Mouse (Mus musculus): ENCODE measurements around the gene Ehmt2. TPM values are rescaled to one million over a fixed set of nuclear protein-coding genes. Genes with fewer than 3 reads are reported as not detected.
"Not testable (repeated sequence)": the region's sequence is repeated elsewhere in the genome, so short reads cannot be mapped to it uniquely, and the experiment has no call there.

The Ehmt2 gene
- total RNA-seq, 2 experiments from 2014 or later, result 164 to 188 TPM

GRCm38 (mm10) chr17:34950514-34951455 is 52.5 kb downstream of the Ehmt2 start:
- DNase-seq (ENCODE audit: extremely low spot score in 1 of 2, low spot score in 1 of 2), result no peak

GRCm38 (mm10) chr17:34951636-34952377 is 53.5 kb downstream of the Ehmt2 start:
- DNase-seq (ENCODE audit: extremely low spot score in 1 of 2, low spot score in 1 of 2), result no peak

GRCm38 (mm10) chr17:34952378-34953040 is 54.2 kb downstream of the Ehmt2 start:
- peak; percentile 75 to 81 for DNase-seq (ENCODE audit: extremely low spot score in 1 of 2, low spot score in 1 of 2)

GRCm38 (mm10) chr17:34953258-34953657 is 55.0 kb downstream of the Ehmt2 start:
- DNase-seq (ENCODE audit: extremely low spot score in 1 of 2, low spot score in 1 of 2), result no peak

- DNase-seq (ENCODE audit: extremely low spot score in 1 of 2, low spot score in 1 of 2), result no peak
Measured at GRCm38 (mm10) chr17:34953904-34954303, 55.6 kb downstream of the Ehmt2 start.

GRCm38 (mm10) chr17:34954831-34955230 is 56.6 kb downstream of the Ehmt2 start:
- no peak for DNase-seq (ENCODE audit: extremely low spot score in 1 of 2, low spot score in 1 of 2)

- DNase-seq (ENCODE audit: extremely low spot score in 1 of 2, low spot score in 1 of 2), result no peak
Measured at GRCm38 (mm10) chr17:34955884-34956283, 57.6 kb downstream of the Ehmt2 start.

GRCm38 (mm10) chr17:34956340-34956739 is 58.1 kb downstream of the Ehmt2 start:
- DNase-seq (ENCODE audit: extremely low spot score in 1 of 2, low spot score in 1 of 2), result no peak

- not testable (repeated sequence) for DNase-seq (ENCODE audit: extremely low spot score in 1 of 2, low spot score in 1 of 2)
Measured at GRCm38 (mm10) chr17:34957291-34957690, 59.0 kb downstream of the Ehmt2 start.

GRCm38 (mm10) chr17:34957966-34958365 is 59.7 kb downstream of the Ehmt2 start:
- not testable (repeated sequence) for DNase-seq (ENCODE audit: extremely low spot score in 1 of 2, low spot score in 1 of 2)

GRCm38 (mm10) chr17:34958734-34959129 is 60.5 kb downstream of the Ehmt2 start:
- DNase-seq (ENCODE audit: extremely low spot score in 1 of 2, low spot score in 1 of 2), result not testable (repeated sequence)

- peak; percentile 57 to 63 for DNase-seq (ENCODE audit: extremely low spot score in 1 of 2, low spot score in 1 of 2)
Measured at GRCm38 (mm10) chr17:34959130-34959778, 61.0 kb downstream of the Ehmt2 start, which contains the start of gene Hspa1b. Gene Hspa1b, minus strand, starts transcription at chr17:34959238.

GRCm38 (mm10) chr17:34959881-34960515 is 61.7 kb downstream of the Ehmt2 start:
- no peak for DNase-seq (ENCODE audit: extremely low spot score in 1 of 2, low spot score in 1 of 2)

GRCm38 (mm10) chr17:34960702-34961493 is 62.6 kb downstream of the Ehmt2 start:
- no peak for DNase-seq (ENCODE audit: extremely low spot score in 1 of 2, low spot score in 1 of 2)

GRCm38 (mm10) chr17:34962125-34962524 is 63.9 kb downstream of the Ehmt2 start:
- no peak for DNase-seq (ENCODE audit: extremely low spot score in 1 of 2, low spot score in 1 of 2)

GRCm38 (mm10) chr17:34962841-34963240 is 64.6 kb downstream of the Ehmt2 start:
- no peak for DNase-seq (ENCODE audit: extremely low spot score in 1 of 2, low spot score in 1 of 2)

Measured in layer of hippocampus, postnatal 25 days (tissue).